ENCODE assay signal across 20 mouse cellular contexts in the genomic region with DNA sequence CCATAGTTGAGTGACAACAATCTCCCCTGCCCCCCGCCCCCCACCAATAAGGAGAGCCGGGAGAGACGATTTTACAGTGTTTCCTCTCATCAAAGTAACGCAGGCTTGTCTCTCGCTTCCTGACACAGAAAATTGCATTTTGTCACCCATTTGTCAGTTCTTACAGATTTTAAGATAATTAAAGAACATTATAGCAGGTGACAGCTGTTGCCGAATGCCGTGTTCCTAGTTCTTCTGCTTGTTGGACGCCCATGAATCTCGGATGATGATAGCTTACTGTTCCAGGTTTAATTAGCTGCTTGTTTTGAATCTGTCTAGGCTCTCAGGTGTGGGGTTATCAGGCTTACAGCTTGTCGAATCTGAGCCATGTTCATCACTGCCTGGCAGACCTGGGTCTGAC.
"Had no signal": no experiment of that assay in that cellular context is flagged by ENCODE, and none has a peak within 500 bp of the region (broad histone marks: within the 10 kb centered on the region; RNA-seq: fewer than 3 reads in every experiment).

No protein-coding gene starts in this region.

- H3K27ac ChIP-seq: kidney, embryonic 15.5 days; layer of hippocampus, adult 2 months; liver, embryonic 13.5 days; macrophage; midbrain, embryonic 12.5 days; midbrain, embryonic 15.5 days; neural tube, embryonic 12.5 days; neural tube, embryonic 15.5 days; stomach, postnatal 0 days had no signal

- H3K36me3 ChIP-seq: kidney, embryonic 15.5 days; liver, embryonic 13.5 days; midbrain, embryonic 12.5 days; midbrain, embryonic 15.5 days; neural tube, embryonic 12.5 days; neural tube, embryonic 15.5 days had no signal

- H3K9me3 ChIP-seq: kidney, embryonic 15.5 days; liver, embryonic 13.5 days; midbrain, embryonic 12.5 days; midbrain, embryonic 15.5 days; neural tube, embryonic 12.5 days; neural tube, embryonic 15.5 days had no signal

- H3K4me2 ChIP-seq: kidney, embryonic 15.5 days; liver, embryonic 13.5 days; midbrain, embryonic 12.5 days; midbrain, embryonic 15.5 days; neural tube, embryonic 12.5 days; neural tube, embryonic 15.5 days had no signal

- H3K27me3 ChIP-seq: kidney, embryonic 15.5 days; liver, embryonic 13.5 days; midbrain, embryonic 12.5 days; midbrain, embryonic 15.5 days; neural tube, embryonic 12.5 days; neural tube, embryonic 15.5 days had no signal

- ATAC-seq: midbrain, embryonic 15.5 days had no signal

- H3K9ac ChIP-seq: kidney, embryonic 15.5 days; liver, embryonic 13.5 days; midbrain, embryonic 12.5 days; midbrain, embryonic 15.5 days; neural tube, embryonic 12.5 days; neural tube, embryonic 15.5 days had no signal

- H3K4me3 ChIP-seq: kidney, embryonic 15.5 days; layer of hippocampus, adult 2 months; liver, embryonic 13.5 days; midbrain, embryonic 12.5 days; midbrain, embryonic 15.5 days; neural tube, embryonic 12.5 days; neural tube, embryonic 15.5 days had no signal

- H3K4me1 ChIP-seq: kidney, embryonic 15.5 days; liver, embryonic 13.5 days; midbrain, embryonic 12.5 days; midbrain, embryonic 15.5 days; neural tube, embryonic 12.5 days had no signal

- DNase-seq: kidney, adult 8-10 months; kidney, postnatal 10 days; kidney, postnatal 36 days; liver, embryonic 13.5 days; lung, adult 2 months; lung, postnatal 14 days; right cerebral cortex, adult 18-20 months; right cerebral cortex, postnatal 14 days; right cerebral cortex, postnatal 4 days; thymus, adult 2 months; thymus, postnatal 14 days; thymus, postnatal 4 days had no signal
